Mouse (Mus musculus) hindbrain, embryonic 16.5 days (tissue): ENCODE measurements around the gene Pcgf5. TPM values are rescaled to one million over a fixed set of nuclear protein-coding genes. Genes with fewer than 3 reads are reported as not detected.
A peak's percentile ranks its signal among the peaks of the same experiment; 100 is the strongest.

Experiments used
- ATAC-seq: fragments of 200-750 bp; cut with Nextera tagmentation; 2 replicates; pipeline ENCODE4 v1.8.0; 2017; ENCODE audit warnings: moderate TSS enrichment, moderate library complexity
- H3K27ac ChIP-seq: fragments of 300-500 bp; sonication (generic); 2 replicates; pipeline ENCODE4 v1.5.1; 2014; ENCODE audit warnings: low read depth, mild to moderate bottlenecking, control low read depth, low read length, moderate library complexity
- H3K27me3 ChIP-seq: fragments of 300-500 bp; sonication (generic); replicated peaks from 2 replicates; pipeline ENCODE4 v1.6.1; 2014; ENCODE audit warnings: low read length; ENCODE audit not compliant: control insufficient read depth, insufficient read depth
- H3K36me3 ChIP-seq: fragments of 300-500 bp; sonication (generic); 2 replicates; pipeline ENCODE4 v1.6.1; 2014; ENCODE audit warnings: mild to moderate bottlenecking, low read length, moderate library complexity, mixed read lengths; ENCODE audit not compliant: control insufficient read depth, insufficient read depth
- H3K4me1 ChIP-seq: fragments of 300-500 bp; sonication (generic); 2 replicates; pipeline ENCODE4 v1.6.1; 2014; ENCODE audit warnings: low read depth, low read length; ENCODE audit not compliant: control insufficient read depth, insufficient read depth
- H3K4me2 ChIP-seq: fragments of 300-500 bp; sonication (generic); 2 replicates; pipeline ENCODE4 v1.6.1; 2014; ENCODE audit warnings: mild to moderate bottlenecking, low read length, control low read depth, moderate library complexity
- H3K4me3 ChIP-seq: fragments of 300-500 bp; sonication (generic); 2 replicates; pipeline ENCODE4 v1.5.1; 2014; ENCODE audit warnings: mild to moderate bottlenecking, low read length, control low read depth, moderate library complexity
- H3K9ac ChIP-seq: fragments of 300-500 bp; sonication (generic); 2 replicates; pipeline ENCODE4 v1.6.1; 2014; ENCODE audit warnings: low read depth, mild to moderate bottlenecking, control low read depth, low read length, moderate library complexity
- H3K9me3 ChIP-seq: fragments of 300-500 bp; sonication (generic); 2 replicates; pipeline ENCODE4 v1.6.1; 2014; ENCODE audit warnings: mild to moderate bottlenecking, low read length, moderate library complexity; ENCODE audit not compliant: control insufficient read depth
- WGBS: fragments of 180-500 bp; shearing (Covaris S2); extraction: QIAGEN DNeasy Blood & Tissue Kit; methylation state at CpG from one replicate; pipeline ENCODE4 v1.1.7; 2014; 5-methylcytosine and 5-hydroxymethylcytosine counted together
- polyA plus RNA-seq: library from polyadenylated mRNA; unstranded; fragments of >200 nt; fragmentation: Nextera tagmentation; extraction: Ambion mirVana; gene quantifications from 2 replicates; pipeline ENCODE4 v1.2.1, GENCODE M21; 2015

Pcgf5 gene
- polyA plus RNA-seq, 1 experiment from 2014 or later = 7.2 TPM

DNA sequence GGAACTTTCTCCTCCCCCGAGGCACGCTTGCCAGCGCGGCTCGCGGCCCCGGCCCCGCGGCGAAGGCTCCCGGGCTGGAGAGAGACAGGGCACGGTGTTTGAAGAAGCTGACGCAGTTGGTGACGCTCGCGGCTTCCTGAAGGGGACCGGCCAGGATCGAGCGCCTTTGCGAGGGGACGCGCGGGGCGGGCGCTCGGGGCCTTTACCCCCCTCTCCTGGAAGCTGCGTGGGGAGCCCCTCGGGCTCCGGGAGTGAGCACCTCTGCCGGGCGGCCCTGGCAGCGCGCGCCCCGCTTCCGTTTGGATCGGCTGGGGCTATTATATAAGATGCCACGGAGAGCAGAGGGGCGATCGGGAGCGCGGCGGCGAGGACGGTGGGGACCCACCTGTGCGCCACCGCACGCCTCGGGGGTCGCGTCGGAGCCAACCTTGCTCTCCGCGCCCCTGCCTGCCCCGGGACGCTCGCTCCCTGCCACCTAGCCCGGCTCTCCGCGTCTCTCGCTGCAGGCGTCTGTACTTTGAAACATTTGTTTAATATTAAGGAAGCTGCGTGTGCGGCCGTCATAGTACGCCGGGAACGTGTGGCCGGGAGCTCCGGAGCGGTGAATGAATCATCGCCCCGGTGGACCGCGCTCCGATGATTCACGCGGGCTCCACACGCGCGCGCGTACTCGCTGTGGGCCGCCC lies 835 bp downstream of the Pcgf5 start:
- Histone ChIP-seq H3K4me3 (peak overlapping the region; percentile 96), H3K27ac (peak overlapping the region; percentile 24; the same call in 1 of the 2 replicates)

DNA sequence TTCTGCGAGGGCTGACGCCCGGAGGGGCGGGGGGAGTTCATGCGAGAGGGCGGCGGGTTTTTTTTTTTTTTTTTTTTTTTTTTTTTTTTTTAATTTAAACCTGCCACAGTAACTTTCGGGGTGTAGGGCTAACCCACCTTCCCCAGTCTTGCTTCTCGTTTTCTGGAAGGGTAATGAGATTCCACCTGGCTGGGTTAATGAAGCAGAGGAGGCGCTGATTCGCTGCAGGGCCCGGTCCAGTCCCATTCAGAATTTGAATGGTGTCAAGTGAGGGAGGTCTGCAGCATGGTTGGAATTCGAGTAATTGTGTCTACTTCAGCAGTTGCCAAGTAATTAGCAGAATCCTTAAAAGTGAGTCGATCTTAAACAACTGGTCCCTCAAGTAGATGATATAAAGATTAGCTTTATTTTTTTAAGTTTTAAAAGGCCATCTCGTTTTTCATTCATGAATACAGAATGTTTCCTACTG lies 1.4 kb downstream of the Pcgf5 start:
- Histone ChIP-seq H3K27ac (no peak overlapping the region), H3K4me2 (peak overlapping the region; percentile 97), H3K9me3 (no peaks in the 10 kb centered on the region), H3K9ac (peak overlapping the region; percentile 79), H3K4me1 (peaks cover 8% of the 10 kb centered on the region), H3K27me3 (peaks cover 17% of the 10 kb centered on the region), H3K36me3 (no peaks in the 10 kb centered on the region), H3K4me3 (peak overlapping the region; percentile 96)
- 4% methylated on average over 15 of the region's 15 CpGs for WGBS
- peak; percentile 27; the same call in 1 of the 2 replicates for ATAC-seq

More for the DNA sequence above, 835 bp downstream of the Pcgf5 start:
- Histone ChIP-seq H3K9ac (peak overlapping the region; percentile 79), H3K27me3 (peaks cover 17% of the 10 kb centered on the region), H3K9me3 (no peaks in the 10 kb centered on the region), H3K36me3 (no peaks in the 10 kb centered on the region), H3K4me1 (peaks cover 8% of the 10 kb centered on the region), H3K4me2 (peak overlapping the region; percentile 97)
- peak; percentile 85 for ATAC-seq
- WGBS = under 1% methylated on average over 80 of the region's 85 CpGs

DNA sequence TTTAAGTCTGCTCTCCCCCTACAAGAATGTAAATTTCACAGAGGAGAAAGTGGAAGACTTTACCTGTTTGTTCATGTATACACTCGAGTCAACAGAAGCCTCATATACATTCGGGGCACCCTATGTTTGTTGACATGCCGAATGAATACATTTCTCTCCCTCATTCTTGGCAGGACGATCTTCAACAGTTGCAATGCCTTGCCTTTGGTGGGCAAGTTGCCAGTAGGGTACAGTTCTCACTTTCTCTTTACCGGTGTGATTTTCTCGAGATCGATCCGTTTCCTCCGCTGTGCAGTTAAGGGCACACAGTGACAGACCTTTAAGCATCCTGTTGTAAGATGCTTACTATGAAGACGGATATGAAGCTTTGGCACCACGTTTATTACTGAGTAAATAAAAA lies 2.1 kb downstream of the Pcgf5 start:
- Histone ChIP-seq H3K36me3 (no peaks in the 10 kb centered on the region), H3K27me3 (peaks cover 15% of the 10 kb centered on the region), H3K9me3 (no peaks in the 10 kb centered on the region), H3K4me1 (peaks cover 8% of the 10 kb centered on the region), H3K9ac (no peak overlapping the region), H3K4me3 (no peak overlapping the region), H3K4me2 (no peak overlapping the region), H3K27ac (no peak overlapping the region)
- ATAC-seq = no peak
- 64% methylated on average over 11 of the region's 11 CpGs for WGBS

DNA sequence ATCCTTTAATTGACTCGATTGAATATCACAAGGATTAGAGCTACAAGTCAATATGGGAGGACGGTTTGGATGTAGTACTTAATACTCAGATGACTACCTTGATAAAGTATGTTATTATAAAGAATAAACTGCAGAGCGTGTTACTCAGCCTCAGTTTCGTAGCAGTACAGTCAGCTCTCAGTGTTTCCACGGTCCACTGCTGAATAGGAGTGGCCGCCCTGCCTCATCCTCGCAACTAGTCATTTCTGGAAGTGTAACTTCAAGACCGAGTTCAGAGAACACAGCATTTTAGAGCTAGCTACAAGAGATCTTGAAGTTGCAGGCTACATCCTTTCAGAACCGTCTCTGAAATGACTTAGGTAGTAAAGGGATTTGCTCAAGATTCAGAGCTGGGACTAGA lies 2.8 kb downstream of the Pcgf5 start:
- Histone ChIP-seq H3K9ac (no peak overlapping the region), H3K27ac (no peak overlapping the region), H3K4me3 (no peak overlapping the region), H3K9me3 (no peaks in the 10 kb centered on the region), H3K4me1 (peaks cover 8% of the 10 kb centered on the region), H3K36me3 (no peaks in the 10 kb centered on the region), H3K4me2 (no peak overlapping the region), H3K27me3 (peaks cover 15% of the 10 kb centered on the region)
- WGBS = 96% methylated on average over 9 of the region's 9 CpGs
- ATAC-seq = no peak

DNA sequence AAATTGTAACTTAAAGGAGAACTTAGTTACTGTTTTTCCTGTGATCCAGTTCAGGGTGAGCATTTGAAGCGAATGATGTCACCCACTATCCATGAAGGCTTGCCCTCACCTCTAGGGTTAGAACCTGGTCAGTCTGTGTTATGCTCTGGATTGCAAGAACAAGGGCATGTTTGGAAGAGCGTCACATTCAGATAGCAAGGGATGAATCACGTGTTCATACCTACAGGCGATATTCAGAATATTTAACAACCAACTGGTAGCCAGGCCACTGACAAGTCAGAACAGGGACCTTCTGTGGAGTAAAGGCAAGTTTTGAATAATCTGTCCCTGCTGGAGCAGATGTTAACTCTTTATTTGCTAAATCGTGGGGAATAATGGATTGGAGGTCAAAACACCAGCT lies 14.4 kb downstream of the Pcgf5 start:
- H3K27me3 ChIP-seq = no peaks in the 10 kb centered on the region
- no peaks in the 10 kb centered on the region for H3K9me3 ChIP-seq
- no peak overlapping the region for H3K4me3 ChIP-seq
- H3K4me1 ChIP-seq = no peaks in the 10 kb centered on the region
- H3K4me2 ChIP-seq = no peak overlapping the region
- no peaks in the 10 kb centered on the region for H3K36me3 ChIP-seq
- WGBS = 87% methylated on average over 5 of the region's 5 CpGs
- H3K9ac ChIP-seq = no peak overlapping the region
- H3K27ac ChIP-seq = no peak overlapping the region
- ATAC-seq = no peak

DNA sequence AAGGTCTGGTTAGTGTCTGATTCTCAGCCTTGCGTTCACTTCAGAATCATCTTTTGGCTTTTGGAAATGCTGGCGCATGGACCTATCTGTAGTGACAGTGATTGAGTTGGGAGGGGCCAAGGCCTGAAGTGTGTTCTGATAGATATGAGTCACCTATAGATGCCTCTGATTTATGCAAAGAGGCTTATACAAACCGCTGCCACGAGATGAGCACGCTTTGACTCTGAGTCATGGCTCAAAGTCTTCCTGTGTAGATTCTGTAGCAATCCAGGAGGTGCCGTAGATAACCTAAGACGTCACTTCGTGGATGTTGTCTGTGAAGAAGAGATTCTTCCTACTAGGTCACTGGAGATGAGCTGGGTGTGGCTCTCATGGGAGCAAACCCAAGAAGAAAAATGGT lies 16.6 kb downstream of the Pcgf5 start:
- no peak for ATAC-seq
- 91% methylated on average over 8 of the region's 8 CpGs for WGBS
- no peak overlapping the region for H3K4me2 ChIP-seq

DNA sequence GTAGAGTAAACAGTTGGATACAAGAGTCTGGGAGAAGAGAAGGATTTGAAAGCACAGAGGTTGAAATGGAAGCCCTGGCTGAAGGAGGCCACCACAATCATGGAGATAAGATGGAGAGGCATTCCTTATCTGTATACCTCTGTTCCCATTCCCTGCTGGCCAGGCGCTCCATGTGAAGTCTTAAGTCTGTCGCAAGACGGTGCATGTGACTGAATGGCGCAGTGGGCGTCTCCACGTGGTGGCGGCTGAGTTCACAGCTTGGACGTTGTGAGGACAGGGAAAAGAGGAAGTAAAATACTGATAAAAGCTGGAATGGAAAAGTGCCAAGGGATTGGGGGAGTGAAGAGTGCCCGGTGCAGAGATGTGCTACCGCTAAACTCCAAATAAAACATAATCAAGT lies 23.4 kb downstream of the Pcgf5 start:
- ATAC-seq = no peak
- Histone ChIP-seq H3K4me1 (no peaks in the 10 kb centered on the region), H3K27ac (no peak overlapping the region), H3K4me2 (no peak overlapping the region), H3K4me3 (no peak overlapping the region), H3K27me3 (0 out of 2 replicates have a peak, but pooled peaks cover 3% of the 10 kb centered on the region), H3K36me3 (no peaks in the 10 kb centered on the region), H3K9me3 (no peaks in the 10 kb centered on the region), H3K9ac (no peak overlapping the region)
- 95% methylated on average over 10 of the region's 10 CpGs for WGBS

More for the DNA sequence above, 16.6 kb downstream of the Pcgf5 start:
- Histone ChIP-seq H3K9ac (no peak overlapping the region), H3K27ac (no peak overlapping the region), H3K27me3 (no peaks in the 10 kb centered on the region), H3K36me3 (no peaks in the 10 kb centered on the region), H3K9me3 (no peaks in the 10 kb centered on the region), H3K4me1 (no peaks in the 10 kb centered on the region), H3K4me3 (no peak overlapping the region)

DNA sequence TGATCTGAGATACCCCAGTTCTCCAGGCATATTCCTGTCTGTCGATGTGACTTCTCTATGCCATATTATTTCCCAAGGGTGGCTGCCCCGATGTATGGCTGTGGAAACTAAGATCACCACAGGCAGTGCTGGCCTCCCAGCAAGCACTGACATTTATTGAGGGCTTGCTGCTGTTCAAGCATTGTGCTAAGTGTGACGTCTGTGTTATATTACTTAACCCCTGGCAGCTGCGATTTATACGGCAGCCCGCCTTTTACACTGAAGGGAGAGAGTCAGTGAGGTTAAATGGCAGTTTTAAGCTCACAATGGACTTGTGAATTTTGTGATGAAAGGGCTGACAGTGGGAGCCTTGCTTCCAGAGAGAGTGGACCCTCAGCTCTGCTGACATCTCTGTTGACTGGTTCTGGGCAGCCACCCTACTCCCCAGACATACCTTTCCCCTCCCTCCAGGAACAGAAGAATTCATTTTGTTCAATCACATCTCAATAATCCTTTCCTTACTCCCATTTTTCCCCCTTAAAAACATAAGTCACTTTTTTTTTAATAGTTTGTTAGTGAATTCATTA lies 25.0 kb downstream of the Pcgf5 start:
- no peak for ATAC-seq
- H3K27ac ChIP-seq = no peak overlapping the region
- 18% methylated on average over 6 of the region's 6 CpGs for WGBS

DNA sequence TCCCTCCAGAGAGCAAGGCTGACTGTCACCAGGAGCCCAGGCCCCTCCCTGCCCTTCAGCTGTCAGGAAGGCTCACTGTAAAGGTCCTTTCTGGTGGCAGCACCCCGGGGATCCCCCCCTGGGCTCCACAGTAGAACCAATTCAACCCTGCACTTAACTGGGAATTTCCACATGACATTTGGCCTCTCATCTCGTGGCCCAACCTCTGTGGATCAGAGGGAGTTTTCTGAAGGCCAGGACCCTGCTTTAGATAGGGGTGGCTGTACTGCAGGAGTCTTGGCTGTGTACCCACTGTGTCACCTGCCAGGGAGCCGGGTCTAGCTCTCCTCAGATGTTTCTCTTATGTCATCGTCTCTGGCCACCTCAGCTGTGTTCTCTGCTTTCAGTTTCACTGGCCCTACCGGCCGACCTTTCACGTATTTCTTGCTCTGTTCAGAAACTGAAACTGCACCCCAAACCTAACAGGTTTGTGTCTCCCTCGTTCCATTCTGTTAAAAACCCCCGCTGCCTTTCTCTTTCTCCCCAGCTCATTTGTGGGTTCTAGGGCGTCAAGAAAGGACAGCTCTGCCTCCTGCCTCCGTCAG lies 27.2 kb downstream of the Pcgf5 start:
- ATAC-seq = no peak
- no peak overlapping the region for H3K9ac ChIP-seq
- no peaks in the 10 kb centered on the region for H3K9me3 ChIP-seq
- H3K4me2 ChIP-seq = no peak overlapping the region
- H3K4me1 ChIP-seq = no peaks in the 10 kb centered on the region; the same call in 1 of the 2 replicates
- 0 out of 2 replicates have a peak, but pooled peaks cover 3% of the 10 kb centered on the region for H3K27me3 ChIP-seq
- 78% methylated on average over 11 of the region's 11 CpGs for WGBS
- H3K36me3 ChIP-seq = no peaks in the 10 kb centered on the region
- H3K27ac ChIP-seq = no peak overlapping the region
- H3K4me3 ChIP-seq = no peak overlapping the region

More for the DNA sequence above, 25.0 kb downstream of the Pcgf5 start:
- H3K4me1 ChIP-seq = no peaks in the 10 kb centered on the region; the same call in 1 of the 2 replicates
- no peak overlapping the region for H3K4me2 ChIP-seq
- no peak overlapping the region for H3K9ac ChIP-seq
- no peak overlapping the region for H3K4me3 ChIP-seq
- H3K27me3 ChIP-seq = 0 out of 2 replicates have a peak, but pooled peaks cover 3% of the 10 kb centered on the region
- H3K9me3 ChIP-seq = no peaks in the 10 kb centered on the region
- H3K36me3 ChIP-seq = no peaks in the 10 kb centered on the region
